Mouse (Mus musculus) kidney, postnatal 0 days (tissue): ENCODE data around the gene Mad1l1. TPM values are rescaled to one million over a fixed set of nuclear protein-coding genes. Genes with fewer than 3 reads are reported as not detected.

Source experiments
- ATAC-seq: fragments of 200-750 bp; cut with Nextera tagmentation; replicated peaks from 2 replicates; pipeline ENCODE4 v1.8.0; 2017; ENCODE audit warnings: low read depth, moderate number of reproducible peaks, moderate TSS enrichment, moderate library complexity; ENCODE audit not compliant: low FRiP score
- DNase-seq: peaks from one replicate; pipeline ENCODE4 v3.0.0-alpha.2; 2016; ENCODE audit warnings: low spot score
- H3K27ac ChIP-seq: fragments of 300-500 bp; sonication (generic); 2 replicates; pipeline ENCODE4 v1.5.1; 2014; ENCODE audit warnings: mild to moderate bottlenecking
- H3K27me3 ChIP-seq: fragments of 300-500 bp; sonication (generic); 2 replicates; pipeline ENCODE4 v1.6.1; 2014; ENCODE audit warnings: low read length, mixed read lengths; ENCODE audit not compliant: insufficient read depth
- H3K36me3 ChIP-seq: fragments of 300-500 bp; sonication (generic); 2 replicates; pipeline ENCODE4 v1.6.1; 2014; ENCODE audit warnings: low read length, mixed read lengths; ENCODE audit not compliant: insufficient read depth
- H3K4me1 ChIP-seq: fragments of 300-500 bp; sonication (generic); replicated peaks from 2 replicates; pipeline ENCODE4 v1.6.1; 2014; ENCODE audit warnings: antibody characterized with exemption, low read length, mixed read lengths; ENCODE audit not compliant: insufficient read depth
- H3K4me2 ChIP-seq: fragments of 300-500 bp; sonication (generic); 2 replicates; pipeline ENCODE4 v1.6.1; 2014; ENCODE audit warnings: mild to moderate bottlenecking, low read length, moderate library complexity, mixed read lengths
- H3K4me3 ChIP-seq: fragments of 300-500 bp; sonication (generic); replicated peaks from 2 replicates; pipeline ENCODE4 v1.5.1; 2014; ENCODE audit warnings: low read depth, low read length
- H3K9ac ChIP-seq: fragments of 300-500 bp; sonication (generic); 2 replicates; pipeline ENCODE4 v1.6.1; 2014; ENCODE audit warnings: low read depth, low read length
- H3K9me3 ChIP-seq: fragments of 300-500 bp; sonication (generic); replicated peaks from 2 replicates; pipeline ENCODE4 v1.6.1; 2016; ENCODE audit warnings: low read length, inconsistent platforms, mixed read lengths
- CTCF ChIP-seq: IDR thresholded peaks from 2 replicates; pipeline ENCODE4 v1.5.1; 2016; ENCODE audit warnings: antibody characterized with exemption, low read depth, mild to moderate bottlenecking, moderate library complexity
- WGBS: fragments of 180-500 bp; shearing (Covaris S2); extraction: QIAGEN DNeasy Blood & Tissue Kit; methylation state at CpG from one replicate; pipeline ENCODE4 v1.1.7; 2014; 5-methylcytosine and 5-hydroxymethylcytosine counted together
- polyA plus RNA-seq: library from polyadenylated mRNA; unstranded; fragments of >200 nt; fragmentation: Nextera tagmentation; extraction: Ambion mirVana; gene quantifications from 2 replicates; pipeline ENCODE4 v1.2.1, GENCODE M21; 2015

The Mad1l1 gene
- polyA plus RNA-seq, 1 experiment from 2014 or later: 25.8 TPM

DNA sequence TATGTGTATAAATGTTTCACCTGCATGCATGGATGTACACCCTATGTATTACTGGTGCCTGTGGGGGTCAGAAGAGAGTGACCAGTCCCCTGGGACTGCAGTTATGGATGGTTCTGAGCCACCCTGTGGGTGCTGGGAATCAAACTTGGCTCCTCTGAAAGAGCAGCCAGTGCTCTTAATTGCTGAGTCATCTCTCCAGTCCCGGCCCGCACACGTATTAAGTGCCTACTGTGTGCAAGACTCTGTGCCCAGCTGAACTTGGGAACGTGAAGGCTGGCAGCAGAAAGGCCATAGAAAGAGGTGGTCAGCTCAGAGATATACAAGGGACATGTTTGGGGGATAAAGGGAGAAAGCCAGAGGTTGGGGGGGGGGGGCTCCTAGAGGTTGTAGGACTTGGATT lies 344.8 kb downstream of the Mad1l1 start:
- no peak for ATAC-seq
- no peak overlapping the region for H3K4me2 ChIP-seq
- H3K4me1 ChIP-seq: no peaks in the 10 kb centered on the region
- 84% methylated on average over 4 of the region's 4 CpGs for WGBS
- no peaks in the 10 kb centered on the region for H3K27me3 ChIP-seq
- H3K36me3 ChIP-seq: no peaks in the 10 kb centered on the region
- H3K4me3 ChIP-seq: no peak overlapping the region
- no peak for DNase-seq
- H3K27ac ChIP-seq: no peak overlapping the region
- H3K9ac ChIP-seq: no peak overlapping the region
- no peak for TF ChIP-seq CTCF
- no peaks in the 10 kb centered on the region for H3K9me3 ChIP-seq

DNA sequence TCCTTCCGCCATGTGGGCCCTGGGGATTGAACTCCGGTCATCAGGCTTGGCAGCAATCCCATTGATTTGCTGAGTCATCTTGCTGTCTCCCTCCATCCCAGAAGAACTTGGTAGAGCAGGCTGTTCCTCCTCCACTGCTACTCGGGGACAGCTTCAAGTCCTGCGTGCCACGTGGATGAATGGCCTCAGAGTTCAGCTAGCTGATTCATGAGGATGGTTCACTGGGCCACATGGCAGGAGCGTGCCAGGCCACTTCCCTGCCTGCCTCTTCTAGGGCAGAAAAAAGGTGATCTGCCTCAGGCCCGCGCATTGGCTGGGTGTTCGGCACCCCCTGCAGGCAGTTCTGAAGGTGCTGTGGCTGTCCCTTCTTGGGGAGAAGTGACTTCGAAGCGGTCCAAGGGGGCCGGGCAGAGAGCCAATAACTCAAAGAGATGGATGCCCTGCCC lies 351.1 kb downstream of the Mad1l1 start:
- ATAC-seq: no peak; the same call in 1 of the 2 replicates
- Histone ChIP-seq H3K9ac (no peak overlapping the region), H3K9me3 (no peaks in the 10 kb centered on the region), H3K4me2 (no peak overlapping the region), H3K27me3 (no peaks in the 10 kb centered on the region), H3K36me3 (no peaks in the 10 kb centered on the region), H3K4me3 (no peak overlapping the region), H3K27ac (no peak overlapping the region), H3K4me1 (no peaks in the 10 kb centered on the region)
- 35% methylated on average over 12 of the region's 12 CpGs for WGBS
- TF ChIP-seq CTCF: peak; percentile 68
- DNase-seq: peak; percentile 40

DNA sequence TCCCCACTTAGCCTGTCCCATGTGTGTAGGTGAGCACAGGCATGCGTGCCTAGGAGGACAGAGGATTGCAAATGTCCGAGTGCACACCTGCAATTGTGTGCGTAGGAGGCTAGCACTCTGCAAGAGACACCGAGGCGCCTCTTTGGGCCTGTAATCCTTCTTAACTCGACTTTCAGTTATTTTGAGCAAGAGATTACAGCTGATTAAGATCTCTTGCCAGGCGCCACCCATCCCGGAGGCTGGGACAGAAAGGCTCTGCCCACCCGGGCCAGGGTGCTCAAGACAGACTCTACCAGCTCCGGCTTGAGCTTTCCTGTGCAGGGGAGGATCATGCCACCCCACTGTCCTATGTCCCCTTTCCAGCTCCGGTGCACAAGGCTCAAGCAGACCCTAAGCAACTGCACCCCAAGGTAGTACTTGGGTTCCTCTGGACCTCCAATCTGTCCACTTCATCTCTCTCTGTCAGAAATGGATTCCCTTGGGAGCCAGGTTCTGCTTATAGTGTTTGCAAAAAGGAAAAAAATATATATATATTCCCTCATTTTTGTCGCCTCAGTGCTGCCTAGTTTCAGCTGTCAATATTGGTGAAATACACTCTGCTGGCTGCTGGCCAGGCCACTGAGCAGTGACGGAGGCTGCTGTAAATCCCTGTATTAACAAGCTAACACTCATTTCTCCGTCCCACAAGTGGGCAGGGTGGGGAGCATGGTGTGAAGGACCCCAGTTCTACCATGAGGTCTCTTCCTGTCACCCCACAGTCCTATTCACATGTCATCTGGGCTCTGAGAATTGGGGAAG lies 352.0 kb downstream of the Mad1l1 start:
- no peaks in the 10 kb centered on the region for H3K36me3 ChIP-seq
- no peak overlapping the region for H3K9ac ChIP-seq
- no peak for TF ChIP-seq CTCF
- no peak overlapping the region for H3K4me3 ChIP-seq
- H3K4me1 ChIP-seq: no peaks in the 10 kb centered on the region
- H3K4me2 ChIP-seq: no peak overlapping the region
- 64% methylated on average over 14 of the region's 14 CpGs for WGBS
- H3K27me3 ChIP-seq: no peaks in the 10 kb centered on the region
- DNase-seq (no peak), ATAC-seq (no peak)
- no peaks in the 10 kb centered on the region for H3K9me3 ChIP-seq
- H3K27ac ChIP-seq: no peak overlapping the region

DNA sequence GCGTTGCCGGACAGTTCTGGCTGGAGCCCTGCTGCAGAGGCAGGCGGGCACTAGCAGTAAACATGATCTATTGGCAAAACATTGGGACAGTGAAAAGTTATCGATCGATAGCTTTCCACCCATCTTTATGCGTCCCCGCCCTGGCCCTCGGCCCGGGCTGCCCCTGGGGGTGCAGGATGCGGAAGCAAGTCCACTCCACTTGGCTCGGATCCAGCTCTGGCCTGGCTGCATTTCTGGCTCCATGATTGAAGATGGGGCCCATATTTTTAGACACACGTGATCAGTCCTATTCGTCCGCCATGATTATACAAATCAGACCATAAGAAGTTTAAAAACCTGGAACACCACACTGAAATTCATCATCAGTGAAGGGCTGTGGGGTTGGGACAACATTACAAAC lies 355.8 kb downstream of the Mad1l1 start:
- no peak overlapping the region for H3K4me2 ChIP-seq
- DNase-seq (no peak), ATAC-seq (no peak)
- no peaks in the 10 kb centered on the region for H3K9me3 ChIP-seq
- no peak overlapping the region for H3K27ac ChIP-seq
- no peaks in the 10 kb centered on the region for H3K4me1 ChIP-seq
- H3K27me3 ChIP-seq: no peaks in the 10 kb centered on the region
- H3K4me3 ChIP-seq: no peak overlapping the region
- H3K36me3 ChIP-seq: no peaks in the 10 kb centered on the region
- TF ChIP-seq CTCF: no peak
- 80% methylated on average over 14 of the region's 14 CpGs for WGBS
- H3K9ac ChIP-seq: no peak overlapping the region

DNA sequence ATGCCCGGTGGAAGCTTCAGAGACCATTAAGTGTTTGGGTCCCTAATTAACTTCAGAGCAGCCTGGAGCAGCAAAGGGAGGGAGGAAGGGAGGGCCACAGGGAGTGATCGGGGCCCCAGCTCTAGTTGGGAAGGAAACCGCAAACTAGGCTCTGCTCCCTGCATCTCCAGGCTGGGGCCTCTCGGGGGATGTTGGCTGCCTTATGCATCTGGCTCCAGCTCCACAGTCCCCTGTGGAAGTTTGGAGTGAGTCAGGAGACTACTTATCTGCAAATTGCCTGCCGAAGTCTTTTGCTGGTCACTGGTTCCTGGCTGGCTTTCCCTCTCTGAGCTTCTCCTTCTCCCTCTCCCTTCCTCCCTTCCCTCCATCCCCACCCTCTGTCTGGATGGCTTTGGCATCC lies 357.0 kb downstream of the Mad1l1 start:
- H3K27me3 ChIP-seq: no peaks in the 10 kb centered on the region
- 45% methylated on average over 5 of the region's 5 CpGs for WGBS
- H3K36me3 ChIP-seq: no peaks in the 10 kb centered on the region
- no peaks in the 10 kb centered on the region for H3K9me3 ChIP-seq
- no peak overlapping the region for H3K9ac ChIP-seq
- no peaks in the 10 kb centered on the region for H3K4me1 ChIP-seq
- no peak overlapping the region for H3K27ac ChIP-seq
- ATAC-seq (no peak), DNase-seq (no peak)
- no peak for TF ChIP-seq CTCF
- H3K4me3 ChIP-seq: no peak overlapping the region
- no peak overlapping the region for H3K4me2 ChIP-seq

DNA sequence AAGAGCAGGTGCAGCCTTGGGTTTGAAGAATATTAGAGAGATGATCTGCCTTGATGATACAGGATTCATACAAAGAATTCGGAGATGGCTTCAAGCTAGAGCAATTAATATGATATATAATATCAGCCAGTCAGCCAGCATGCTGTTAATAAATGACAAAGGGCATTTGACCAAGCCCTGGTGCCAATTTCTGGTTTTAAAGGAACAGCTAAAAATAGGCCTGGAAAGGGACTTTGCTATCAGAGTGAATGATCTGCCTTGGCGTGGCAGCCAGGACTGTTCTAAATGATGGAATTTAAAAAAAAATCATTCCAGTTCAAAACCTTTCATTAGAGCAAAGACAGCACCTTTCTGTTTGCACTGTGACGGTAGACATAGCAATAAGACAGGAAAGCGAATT lies 361.6 kb downstream of the Mad1l1 start:
- Histone ChIP-seq H3K9me3 (no peaks in the 10 kb centered on the region), H3K36me3 (no peaks in the 10 kb centered on the region), H3K4me3 (no peak overlapping the region), H3K27me3 (no peaks in the 10 kb centered on the region), H3K9ac (no peak overlapping the region), H3K4me2 (no peak overlapping the region), H3K4me1 (peaks cover 13% of the 10 kb centered on the region; the same call in 1 of the 2 replicates), H3K27ac (no peak overlapping the region)
- WGBS: 86% methylated on average over 4 of the region's 4 CpGs
- TF ChIP-seq CTCF: no peak
- ATAC-seq (no peak), DNase-seq (no peak)

Other genes starting within 250 kb of the Mad1l1 start
- gene Nudt1, start 104 bp upstream of the Mad1l1 start, polyA plus RNA-seq: 39.9 and 42.1 TPM in 2 replicates
- gene Mrm2, start 10.3 kb upstream of the Mad1l1 start, polyA plus RNA-seq: 17.2 and 17.3 TPM in 2 replicates
- 28.8 and 31.8 TPM in 2 replicates for gene Snx8, start 67.7 kb upstream of the Mad1l1 start, polyA plus RNA-seq
- gene Eif3b, start 97.8 kb upstream of the Mad1l1 start, polyA plus RNA-seq: 77.9 and 88.6 TPM in 2 replicates
- gene Gm4869, start 124.1 kb upstream of the Mad1l1 start, polyA plus RNA-seq: not detected in 2 replicates
- 14.5 and 15.6 TPM in 2 replicates for gene Chst12, start 184.0 kb upstream of the Mad1l1 start, polyA plus RNA-seq
- not detected in 2 replicates for gene Grifin, start 243.5 kb upstream of the Mad1l1 start, polyA plus RNA-seq